Mouse (Mus musculus): ENCODE data around the gene Impg2. TPM values are rescaled to one million over a fixed set of nuclear protein-coding genes. Genes with fewer than 3 reads are reported as not detected.

The Impg2 gene
- polyA plus RNA-seq, 1 experiment from 2014 or later, result 0.36 TPM

Other genes starting within 250 kb of the Impg2 start
- 529 and 563 TPM in 2 replicates for gene Rpl24, start 238.0 kb upstream of the Impg2 start, polyA plus RNA-seq (2014; fragmentation: Nextera tagmentation; extraction: Ambion mirVana)
- gene Zbtb11, start 230.4 kb upstream of the Impg2 start, polyA plus RNA-seq (2014; fragmentation: Nextera tagmentation; extraction: Ambion mirVana), result 26.5 and 30.6 TPM in 2 replicates
- 197 and 228 TPM in 2 replicates for gene Pcnp, start 174.6 kb upstream of the Impg2 start, polyA plus RNA-seq (2014; fragmentation: Nextera tagmentation; extraction: Ambion mirVana)
- gene Trmt10c, start 166.5 kb upstream of the Impg2 start, polyA plus RNA-seq (2014; fragmentation: Nextera tagmentation; extraction: Ambion mirVana), result 21.5 and 23.8 TPM in 2 replicates
- gene Senp7, start 156.0 kb upstream of the Impg2 start, polyA plus RNA-seq (2014; fragmentation: Nextera tagmentation; extraction: Ambion mirVana), result 62.4 and 73.6 TPM in 2 replicates

All from neural tube, embryonic 14.5 days (tissue).